Mouse (Mus musculus): ENCODE data around the gene Tprkb. TPM values are rescaled to one million over a fixed set of nuclear protein-coding genes. Genes with fewer than 3 reads are reported as not detected.
A peak's percentile ranks its signal among the peaks of the same experiment; 100 is the strongest.
"Not testable (repeated sequence)": the region's sequence is repeated elsewhere in the genome, so short reads cannot be mapped to it uniquely, and the experiment has no call there.

The Tprkb gene
- total RNA-seq (2021), result 10 to 100 TPM; 13.3 to 13.5 TPM
- long read RNA-seq, experiment 1, transcript Tprkb-201 (6 exons, 2,103 nt), result major isoform, 11 of 16 reads
- long read RNA-seq, experiment 1, partial matches to known transcripts, result 0 of 16 reads
- long read RNA-seq, experiment 1, other reads (novel, unspliced or antisense), result 4 of 16 reads
- long read RNA-seq, experiment 2, result 0 reads

DNA sequence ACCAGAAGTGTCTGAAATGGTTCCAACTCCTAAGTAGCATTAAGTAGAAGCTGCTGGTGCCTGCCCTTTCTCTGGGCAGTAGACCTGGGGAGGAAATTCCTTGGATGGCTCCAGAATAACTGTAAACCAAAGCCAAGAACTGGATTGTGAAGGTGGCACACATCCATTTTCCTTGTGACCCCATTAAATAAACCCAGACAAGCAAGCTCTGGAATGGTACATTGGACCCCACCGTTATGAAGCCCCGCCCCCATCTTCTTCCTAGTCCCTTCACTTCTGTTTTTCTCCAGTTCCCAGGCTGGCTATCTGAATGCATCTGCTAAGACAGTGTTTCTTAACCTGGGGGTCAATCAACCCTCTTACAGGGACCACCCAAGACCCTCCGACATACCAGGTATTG is at the start of gene Tprkb:
Gene Tprkb, plus strand, starts transcription at position 279 of the 400 bp plus-strand sequence.
- no peak for DNase-seq

DNA sequence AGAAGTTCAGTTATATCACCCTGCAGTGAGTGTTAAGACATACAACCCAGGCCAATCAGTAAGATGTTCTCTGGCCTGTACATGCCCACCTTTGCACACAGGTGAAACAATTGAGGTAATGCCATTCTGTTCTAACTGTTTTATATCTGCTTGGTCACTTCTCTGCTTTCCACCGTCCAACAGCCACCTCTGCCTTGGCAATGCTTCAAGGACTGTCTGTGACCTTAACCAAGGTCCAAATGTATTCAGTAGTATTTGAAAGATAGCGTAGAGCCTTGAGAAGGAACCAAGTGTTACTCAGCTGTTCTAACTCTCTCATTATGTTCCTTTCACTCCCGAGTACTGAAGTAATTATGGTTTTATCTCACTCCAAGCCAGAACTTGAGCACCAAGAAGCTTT is 49.1 kb upstream of the Tprkb start:
- DNase-seq, result peak; percentile 25 to 39

DNA sequence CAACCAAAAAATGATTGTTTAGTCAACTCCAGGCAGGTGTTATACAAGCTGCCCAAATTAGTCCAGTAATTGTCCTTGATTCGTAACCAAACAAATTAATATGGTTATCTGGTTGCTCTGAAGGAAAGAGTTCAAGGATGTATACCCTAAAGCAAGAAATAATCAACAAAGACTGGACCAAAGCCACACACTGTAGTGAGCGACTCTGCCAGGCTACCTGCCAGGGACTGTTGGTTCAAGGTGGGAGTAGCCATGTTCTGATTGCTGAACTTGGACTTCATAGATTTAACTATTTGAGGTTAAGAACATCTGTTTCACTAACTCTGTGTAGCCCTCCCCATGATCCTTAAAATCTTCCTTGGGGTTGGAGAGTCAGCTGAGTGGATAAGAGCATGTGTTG is 48.5 kb upstream of the Tprkb start:
- DNase-seq, result no peak

DNA sequence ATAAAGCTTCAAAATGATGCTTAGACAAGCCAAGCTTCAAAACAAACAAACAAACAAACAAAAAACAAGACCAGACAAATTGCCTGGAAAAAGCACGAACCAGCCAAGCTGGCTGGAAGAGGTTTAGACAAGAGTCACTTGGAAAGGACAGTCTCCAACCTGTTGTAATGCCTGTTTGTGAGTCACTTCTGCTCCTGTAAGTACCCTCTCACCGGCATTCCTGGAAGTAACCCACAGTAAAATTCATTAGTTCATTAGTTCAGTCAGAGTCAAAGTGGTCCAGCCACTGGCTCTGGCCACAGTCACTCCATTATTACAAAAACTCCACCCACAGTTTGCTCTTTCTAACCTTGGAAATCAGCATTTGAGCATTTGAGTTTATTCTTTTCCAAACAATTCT is 47.8 kb upstream of the Tprkb start:
- DNase-seq, result no peak

DNA sequence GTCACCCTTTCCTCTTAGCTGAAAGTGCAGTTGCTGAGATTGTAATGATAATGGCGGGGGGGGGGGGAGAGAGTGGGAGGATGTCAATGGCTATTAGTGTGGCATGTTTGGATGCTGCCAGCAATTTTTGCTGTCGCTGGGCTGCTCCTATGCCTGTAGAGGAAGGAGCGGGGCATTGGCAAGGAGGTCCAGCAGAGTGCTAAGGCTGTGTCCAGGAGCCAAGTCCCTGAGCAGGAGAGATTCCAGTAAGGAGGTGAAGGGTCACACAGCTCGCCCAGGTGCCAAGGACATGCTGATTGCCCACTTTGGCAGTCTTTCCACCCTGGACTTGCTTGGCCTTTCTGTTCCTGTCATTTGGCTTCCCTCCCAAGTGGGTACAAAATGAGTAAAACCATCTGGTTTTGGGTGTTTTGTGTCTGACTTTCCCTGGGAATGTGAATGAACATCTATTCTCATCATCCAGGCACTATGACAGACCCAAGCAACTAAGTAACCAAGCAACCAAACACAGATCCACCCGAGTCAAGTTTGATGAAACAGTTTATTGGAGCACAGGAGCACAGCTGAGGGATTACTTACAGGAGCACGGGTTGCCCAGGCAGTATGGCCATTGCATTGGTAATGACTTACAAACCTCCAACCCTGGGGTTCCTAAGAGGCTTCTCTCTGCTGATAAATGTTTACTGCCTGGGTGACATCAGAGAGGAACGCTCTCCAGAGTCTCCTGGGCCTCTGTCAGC is 46.6 kb upstream of the Tprkb start:
- peak in 1 of 2 experiments; percentile 28 for DNase-seq

DNA sequence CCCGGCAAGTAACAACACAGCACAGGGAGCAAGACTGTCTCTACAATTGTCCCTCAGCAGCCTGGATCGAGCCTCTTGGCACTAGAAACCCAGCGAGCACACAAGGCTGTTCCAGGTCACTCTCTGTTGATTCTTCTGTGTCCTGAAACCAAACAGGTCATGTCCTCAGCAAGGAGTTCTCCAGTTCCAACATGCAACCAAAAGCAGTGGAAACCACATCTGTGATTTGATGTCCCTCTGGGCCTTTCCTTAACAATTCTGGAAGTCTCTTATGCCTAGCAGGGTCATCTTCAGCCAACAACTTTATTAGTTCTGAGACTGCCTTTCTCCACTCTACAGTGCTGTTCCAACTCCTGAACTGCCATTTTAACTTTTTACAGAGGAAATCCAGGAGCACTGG is 45.5 kb upstream of the Tprkb start:
- DNase-seq, result peak in 1 of 2 experiments; percentile 15

DNA sequence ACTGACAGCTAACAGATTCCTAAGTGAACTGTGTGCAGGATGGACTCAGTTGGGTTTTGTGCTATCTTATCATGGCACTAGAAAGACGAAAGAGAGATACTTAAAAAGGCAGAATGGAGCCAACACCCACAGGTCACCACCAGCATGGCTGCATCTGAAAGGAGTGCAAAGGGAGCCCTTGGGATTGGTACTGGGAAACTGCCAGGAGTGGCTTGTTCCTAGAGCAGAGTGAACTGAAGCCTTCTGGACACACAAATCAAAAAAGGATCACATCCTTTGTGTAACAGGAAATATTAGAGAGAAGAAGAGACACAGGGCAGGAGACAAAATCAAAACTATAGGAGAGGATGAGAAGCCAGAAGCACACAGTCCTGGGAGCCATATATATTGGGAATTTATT is 44.7 kb upstream of the Tprkb start:
- not testable (repeated sequence) for DNase-seq

DNA sequence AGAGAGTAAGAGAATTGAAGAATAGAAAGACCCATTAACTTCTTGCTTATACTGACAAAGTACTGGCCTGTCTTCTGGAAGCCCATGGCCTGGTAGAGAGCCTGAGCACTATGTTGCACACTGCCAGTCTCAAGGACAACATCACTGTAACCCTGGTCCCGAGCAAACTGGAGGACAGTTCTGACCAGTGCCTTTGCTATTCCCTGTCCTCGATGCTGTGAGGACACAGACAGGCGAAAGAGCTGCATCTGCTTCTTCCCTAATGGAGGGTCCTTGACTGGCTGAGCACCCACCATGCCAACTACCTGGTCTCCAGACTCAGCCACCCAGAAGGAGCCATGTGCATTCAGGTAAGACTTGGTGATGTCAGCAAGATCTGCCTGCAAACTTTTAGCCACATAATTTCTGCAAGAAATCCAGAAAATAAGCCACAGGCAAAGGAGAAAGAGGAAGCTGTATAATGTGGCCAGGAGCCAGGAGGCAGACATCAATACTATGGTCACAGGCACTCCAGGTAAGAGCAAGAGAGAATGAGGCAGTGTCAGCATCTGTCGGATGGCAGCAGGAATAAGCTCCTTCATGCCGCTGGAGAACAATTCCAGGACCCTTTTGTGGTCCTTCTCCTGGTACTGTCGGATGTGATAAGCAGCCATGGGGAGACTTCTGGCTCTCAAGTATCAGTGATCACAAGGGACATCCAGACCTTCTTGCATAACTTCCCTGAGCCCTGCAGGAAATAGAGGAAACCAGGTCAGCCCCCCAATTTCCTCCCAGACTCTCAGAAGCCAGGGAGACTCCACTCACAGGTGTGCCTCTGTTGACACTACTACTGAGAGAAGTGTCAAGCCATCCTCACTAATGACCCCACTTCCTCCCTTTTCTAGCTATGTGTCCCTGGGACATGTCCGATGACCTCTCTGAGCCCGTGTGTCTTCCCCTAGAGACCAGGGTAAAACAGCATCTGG is 43.7 kb upstream of the Tprkb start:
- no peak for DNase-seq

DNA sequence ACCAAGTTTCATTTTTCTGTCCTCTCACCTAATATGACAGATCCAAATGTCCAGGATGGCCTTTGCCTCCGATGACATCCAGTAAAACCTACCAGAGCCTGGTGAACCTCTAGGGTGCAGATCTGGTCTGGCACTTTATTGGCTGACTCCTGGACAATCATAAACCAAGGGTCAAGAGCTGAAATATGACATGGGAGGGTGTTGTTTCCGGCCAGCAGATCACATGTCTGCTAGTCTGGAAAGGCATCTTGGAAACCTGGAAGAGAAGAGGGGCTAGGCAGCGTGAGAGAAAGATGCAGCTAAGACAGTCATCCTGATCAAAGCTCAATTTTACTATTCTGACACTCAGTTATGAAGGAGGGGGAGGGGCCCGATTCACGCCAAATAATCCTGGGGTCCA is 42.7 kb upstream of the Tprkb start, which contains the start of gene Nat8f2:
Gene Nat8f2, minus strand, starts transcription at position 153 of the 400 bp plus-strand sequence.
- DNase-seq, result not testable (repeated sequence)

DNA sequence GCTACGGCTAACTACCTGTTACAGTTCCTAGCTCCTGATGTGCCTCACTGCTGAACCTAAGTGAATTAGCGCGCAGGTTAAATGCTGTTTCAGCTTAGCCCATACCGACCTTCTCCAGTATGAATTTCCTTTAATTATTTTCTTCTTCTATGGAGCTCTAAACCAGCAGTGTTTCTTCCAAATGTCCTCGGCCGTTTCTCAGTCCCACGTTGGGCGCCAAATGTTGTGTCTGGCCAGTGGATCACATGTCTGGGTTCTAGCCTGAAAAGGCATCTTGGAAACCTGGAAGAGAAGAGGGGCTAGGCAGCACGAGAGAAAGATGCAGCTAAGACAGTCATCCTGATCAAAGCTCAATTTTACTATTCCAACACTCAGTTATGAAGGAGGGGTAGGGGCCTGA is 28.4 kb upstream of the Tprkb start:
- DNase-seq, result not testable (repeated sequence)

DNA sequence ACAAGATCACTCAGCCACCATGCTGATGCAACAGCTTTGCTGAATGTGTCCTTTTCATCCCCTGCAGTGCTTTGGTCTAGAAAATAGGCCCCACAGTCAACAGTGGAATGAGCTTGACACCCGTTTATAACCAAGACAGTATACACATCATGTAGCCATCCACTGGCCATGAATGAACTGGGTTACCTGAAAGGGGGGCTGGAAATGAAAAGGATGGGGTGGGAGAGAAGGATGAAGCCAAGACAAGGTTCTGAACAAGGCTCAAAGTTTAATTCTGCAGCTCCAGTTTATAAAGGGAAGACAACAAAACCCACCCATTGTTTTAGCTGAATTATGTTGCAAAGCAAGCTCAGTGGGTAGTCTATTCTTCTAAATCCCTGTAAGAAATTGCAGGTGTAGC is 27.4 kb upstream of the Tprkb start:
- DNase-seq, result no peak

DNA sequence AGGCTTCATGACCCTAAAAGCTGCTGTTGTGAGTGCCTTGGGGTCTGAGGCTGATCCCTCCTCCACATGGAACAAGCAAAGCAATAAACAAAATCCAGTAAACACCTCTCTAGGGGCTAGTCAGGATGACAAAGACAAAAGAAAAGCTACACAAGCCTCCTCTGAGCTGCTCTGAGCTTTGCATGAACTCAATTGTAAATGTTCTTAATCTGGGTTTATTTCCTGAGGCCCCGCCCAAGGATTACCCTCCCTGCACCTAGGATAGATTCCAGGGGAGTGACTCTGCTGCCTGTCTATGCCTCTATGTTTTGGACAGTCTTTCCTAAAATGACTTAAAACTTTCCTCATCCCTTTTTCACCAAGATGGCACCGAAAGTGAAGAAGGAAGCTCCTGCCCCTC is 22.7 kb upstream of the Tprkb start:
- DNase-seq, result no peak

DNA sequence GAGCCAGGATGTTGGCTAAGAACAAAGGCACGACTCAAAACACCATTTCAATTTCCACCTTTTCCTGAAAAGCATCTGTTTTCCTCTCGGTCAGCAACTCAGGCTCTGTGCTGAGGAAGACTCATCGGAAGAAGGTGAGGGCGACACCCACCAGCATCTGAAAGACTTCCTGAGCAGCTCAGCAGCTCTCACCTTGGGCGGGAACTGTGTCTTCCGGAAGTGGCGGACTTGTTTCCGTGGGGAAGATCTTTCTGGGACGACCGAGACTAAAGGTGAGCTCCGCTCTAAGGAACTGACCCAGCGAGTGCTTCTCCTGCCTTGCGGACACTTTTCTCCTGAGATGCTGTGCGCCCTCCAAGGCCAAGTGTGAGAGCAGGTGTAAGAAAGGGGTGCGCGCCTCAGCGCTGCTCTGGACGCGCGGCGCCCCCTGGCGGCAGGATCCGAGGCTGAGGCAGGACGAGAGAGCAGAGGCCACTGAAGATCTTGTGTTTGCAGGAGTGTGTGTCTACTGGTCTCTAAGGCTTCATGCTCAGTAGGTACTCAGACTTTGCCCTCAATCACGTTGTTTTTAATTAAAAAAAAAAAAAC is 16.5 kb upstream of the Tprkb start:
- DNase-seq, result peak in 1 of 2 experiments; percentile 39

DNA sequence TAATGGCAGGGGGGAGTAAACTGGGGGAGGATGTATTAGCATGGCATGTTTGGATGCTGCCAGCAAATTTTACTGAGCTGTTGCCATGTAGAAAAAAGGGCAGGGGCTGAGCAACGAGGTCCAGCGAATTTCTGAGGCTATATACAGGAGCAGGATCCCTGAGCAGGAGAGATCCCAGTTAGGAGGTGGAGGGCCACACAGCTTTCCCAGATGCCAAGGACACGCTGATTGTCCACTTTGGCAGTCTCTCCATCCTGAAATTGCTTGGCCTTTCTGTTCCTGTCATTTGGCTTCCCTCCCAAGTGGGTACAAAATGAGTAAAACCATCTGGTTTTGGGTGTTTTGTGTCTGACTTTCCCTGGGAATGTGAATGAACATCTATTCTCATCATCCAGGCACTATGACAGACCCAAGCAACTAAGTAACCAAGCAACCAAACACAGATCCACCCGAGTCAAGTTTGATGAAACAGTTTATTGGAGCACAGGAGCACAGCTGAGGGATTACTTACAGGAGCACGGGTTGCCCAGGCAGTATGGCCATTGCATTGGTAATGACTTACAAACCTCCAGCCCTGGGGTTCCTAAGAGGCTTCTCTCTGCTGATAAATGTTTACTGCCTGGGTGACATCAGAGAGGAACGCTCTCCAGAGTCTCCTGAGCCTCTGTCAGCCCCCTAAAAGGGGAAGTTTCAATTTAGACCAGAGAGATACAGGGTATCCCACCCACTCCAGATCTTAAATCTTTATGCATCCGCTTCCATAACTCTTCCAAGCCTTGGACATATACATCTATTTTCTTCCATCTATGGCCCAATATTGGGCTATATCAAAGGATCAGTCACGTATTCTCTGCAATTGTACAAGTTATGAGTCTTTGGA is 12.8 kb upstream of the Tprkb start:
- DNase-seq, result not testable (repeated sequence)

DNA sequence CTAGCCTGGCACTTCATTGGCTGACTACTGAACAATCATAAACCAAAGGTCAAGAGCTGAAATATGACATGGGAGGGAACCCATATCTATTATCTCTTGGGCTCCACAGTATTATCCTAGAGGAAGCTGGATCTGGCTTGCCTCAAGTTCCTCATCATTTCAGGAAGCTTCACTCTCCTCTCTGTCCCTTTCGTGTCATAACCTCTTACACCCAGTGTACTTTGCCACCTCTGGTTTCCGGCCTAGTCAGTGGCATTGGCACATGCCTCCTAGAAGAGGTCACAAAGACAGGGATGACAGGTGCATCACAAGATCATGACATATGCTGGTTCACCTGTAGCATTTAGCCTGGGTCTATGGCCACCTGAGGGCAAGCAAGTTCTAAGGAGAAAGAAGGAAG is 9.4 kb upstream of the Tprkb start:
- DNase-seq, result no peak

DNA sequence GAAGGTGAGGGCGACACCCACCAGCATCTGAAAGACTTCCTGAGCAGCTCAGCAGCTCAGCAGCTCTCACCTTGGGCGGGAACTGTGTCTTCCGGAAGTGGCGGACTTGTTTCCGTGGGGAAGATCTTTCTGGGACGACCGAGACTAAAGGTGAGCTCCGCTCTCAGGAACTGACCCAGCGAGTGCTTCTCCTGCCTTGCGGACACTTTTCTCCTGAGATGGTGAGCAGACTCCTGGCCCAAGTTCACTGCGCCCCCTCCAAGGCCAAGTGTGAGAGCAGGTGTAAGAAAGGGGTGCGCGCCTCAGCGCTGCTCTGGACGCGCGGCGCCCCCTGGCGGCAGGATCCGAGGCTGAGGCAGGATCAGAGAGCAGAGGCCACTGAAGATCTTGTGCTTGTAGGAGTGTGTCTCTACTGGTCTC is 7.0 kb upstream of the Tprkb start, which contains the start of gene Nat8f4:
Gene Nat8f4, minus strand, starts transcription at position 243 of the 420 bp plus-strand sequence.
- peak; percentile 67 to 84 for DNase-seq

DNA sequence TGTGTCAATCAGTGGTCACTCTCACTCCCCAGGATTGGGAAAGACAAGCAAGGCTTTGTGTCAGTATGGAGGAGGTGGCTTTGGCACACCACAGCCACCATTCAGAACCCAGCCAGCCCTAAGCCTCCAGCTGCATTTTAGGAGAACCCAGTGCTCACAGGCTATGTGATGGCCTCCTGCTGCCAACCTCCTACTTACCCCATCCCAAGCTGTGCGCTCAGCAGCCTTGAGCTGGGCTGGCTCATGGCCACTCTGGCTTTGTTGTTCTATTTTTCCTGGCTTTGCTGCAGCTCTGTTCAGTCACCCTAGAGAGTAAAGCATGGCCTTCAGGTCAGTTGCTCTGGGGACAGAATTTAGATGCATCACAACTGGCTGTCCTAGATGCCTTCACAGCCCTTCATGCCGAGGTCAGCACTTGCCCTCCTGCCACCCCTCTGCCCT is 4.7 kb upstream of the Tprkb start:
- DNase-seq, result peak; percentile 29 to 46

DNA sequence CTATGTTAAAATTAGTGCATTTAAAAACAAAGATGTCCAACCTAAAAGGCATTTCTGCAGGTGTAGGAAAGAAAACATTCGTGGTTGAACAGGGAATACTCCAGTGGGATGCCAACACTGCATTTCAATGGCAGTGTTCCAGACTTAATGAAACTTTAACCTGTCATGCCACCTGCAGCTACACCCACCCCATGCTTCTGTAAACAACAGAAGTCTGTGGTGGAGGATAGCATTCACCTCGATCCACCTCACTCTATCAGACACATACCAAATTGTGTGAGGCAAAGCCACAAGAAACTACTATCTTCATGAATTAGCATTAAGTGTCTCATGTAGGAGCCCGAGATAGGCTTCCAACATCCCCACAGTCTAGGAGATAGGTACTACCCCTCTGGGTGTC is 3.3 kb upstream of the Tprkb start:
- no peak for DNase-seq

DNA sequence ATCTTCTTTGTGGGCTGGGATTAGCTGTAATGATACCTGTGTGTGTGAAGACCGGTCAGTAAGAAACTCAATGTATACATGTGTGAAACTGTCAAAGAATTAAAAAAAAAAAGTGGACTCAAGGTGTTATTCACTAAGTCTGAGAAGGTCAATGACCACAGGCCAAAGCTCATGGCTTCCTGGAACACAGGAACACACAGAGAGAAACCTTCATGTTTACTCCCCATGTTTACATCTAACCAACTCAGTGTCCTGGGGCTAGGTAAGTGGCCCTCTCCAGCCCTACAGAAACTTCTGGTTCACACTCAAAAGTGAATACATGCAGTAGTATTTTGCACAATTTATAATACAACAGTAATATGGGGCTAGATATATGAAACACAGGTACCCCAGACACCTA is 2.0 kb upstream of the Tprkb start:
- DNase-seq, result no peak

DNA sequence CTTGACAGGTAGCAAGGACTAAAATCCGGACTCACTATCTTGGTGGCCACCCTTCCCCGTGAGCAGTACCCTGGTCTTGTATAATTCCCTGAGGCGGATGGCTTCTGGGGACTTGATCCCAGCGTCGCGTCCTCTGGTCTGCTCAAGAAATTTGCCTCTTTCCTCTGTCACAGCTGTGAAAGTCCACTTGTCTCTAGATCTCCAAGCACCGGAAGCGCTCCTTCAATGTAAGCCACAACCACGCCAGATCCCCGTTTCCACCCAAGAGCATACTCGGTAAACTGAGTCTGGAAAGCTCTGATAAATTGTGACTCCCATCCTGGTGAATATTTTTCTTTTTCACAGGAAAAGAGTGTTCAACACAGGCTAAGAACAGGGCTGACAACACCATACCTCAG is 3.5 kb downstream of the Tprkb start:
- DNase-seq, result no peak

All from heart, adult 18-20 months (tissue).